Mouse (Mus musculus): ENCODE measurements around the gene Tmed8.
"Not testable (repeated sequence)": the region's sequence is repeated elsewhere in the genome, so short reads cannot be mapped to it uniquely, and the experiment has no call there.

Tmed8 gene

DNA sequence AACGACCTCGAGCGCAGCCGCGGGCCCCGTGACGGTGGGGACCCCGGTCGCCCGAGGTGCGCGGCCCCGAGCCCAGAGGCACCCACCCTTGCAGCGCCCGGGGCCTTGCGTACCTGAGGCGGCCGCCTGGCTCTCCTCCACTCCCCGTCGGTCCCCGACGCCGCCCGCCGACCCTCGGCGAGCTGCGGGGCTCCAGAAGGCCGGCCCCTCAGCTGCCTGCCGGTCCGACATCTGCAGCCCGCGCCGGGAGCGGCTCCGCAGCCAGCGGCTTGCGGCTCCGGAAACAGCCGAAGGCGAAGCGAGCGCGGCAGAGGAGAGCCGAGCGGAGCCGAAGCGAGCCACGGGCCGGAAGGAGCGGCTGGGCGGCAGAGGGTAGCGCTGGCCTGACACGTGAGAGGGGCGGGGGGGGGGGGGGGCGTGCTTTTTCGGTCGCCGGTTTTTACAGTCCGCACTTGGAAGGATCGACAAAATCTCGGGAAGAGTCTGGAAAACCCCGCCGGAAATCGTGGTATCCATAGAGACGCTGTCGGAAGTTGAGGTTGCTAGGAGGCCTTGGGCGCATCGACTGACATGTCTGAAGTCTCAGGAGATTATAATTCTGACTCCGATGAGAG lies at the start of gene Tmed8:
TSS of gene Tmed8 (minus strand) at position 482 of the 614 bp plus-strand sequence.
- peak; percentile 46 for DNase-seq (ENCODE audit: low read depth, low spot score)

DNA sequence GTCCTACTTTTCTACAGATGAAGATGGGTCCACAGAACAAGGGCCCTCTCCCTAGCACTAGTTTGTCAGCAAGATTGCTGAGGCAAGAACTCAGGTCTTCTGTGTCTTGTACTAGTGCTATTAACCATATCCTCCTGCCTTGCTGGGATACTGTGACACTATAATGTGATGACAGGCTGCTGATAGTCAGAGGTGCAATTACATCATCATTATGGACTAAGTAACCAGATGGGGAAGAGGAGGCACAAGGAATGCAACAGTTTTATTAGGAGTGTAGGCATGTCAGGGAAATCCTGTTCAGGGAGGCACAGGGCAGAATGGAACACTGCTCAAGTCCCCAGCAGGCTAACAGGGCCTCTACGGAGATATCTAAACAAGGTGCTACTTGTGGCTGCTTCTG lies 38.4 kb upstream of the Tmed8 start, which contains the start of gene Noxred1:
TSS of gene Noxred1 (minus strand) at position 101 of the 400 bp plus-strand sequence.
- DNase-seq (ENCODE audit: low read depth, low spot score), result no peak

DNA sequence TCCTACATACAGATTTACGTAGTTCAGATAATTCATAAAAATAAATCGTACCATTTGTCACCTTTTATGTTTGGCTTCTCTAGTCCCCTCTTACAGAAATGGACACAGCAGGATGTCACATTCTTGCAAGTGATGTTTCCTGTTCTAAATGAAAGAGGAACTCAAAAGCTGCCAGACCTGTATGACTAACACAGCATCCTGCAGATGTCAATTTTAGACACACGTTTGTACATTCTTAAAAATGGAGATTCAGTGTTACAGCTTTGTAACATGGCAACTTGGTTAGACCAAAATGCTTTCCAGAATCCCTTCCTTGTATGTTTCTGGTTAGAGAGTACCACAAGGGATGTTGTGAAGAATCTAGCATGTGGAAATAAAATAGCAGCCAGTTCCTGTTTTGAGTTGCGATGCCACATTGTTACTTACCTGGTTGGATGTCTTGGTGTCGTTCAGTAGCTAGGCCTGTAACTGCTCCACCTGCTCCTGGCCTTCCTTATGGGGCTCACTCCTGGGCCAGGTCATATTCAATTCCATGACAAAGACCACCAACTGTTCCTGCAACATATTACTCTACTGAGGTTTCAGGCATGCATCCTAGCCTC lies 36.7 kb upstream of the Tmed8 start:
- DNase-seq (ENCODE audit: low read depth, low spot score), result no peak

DNA sequence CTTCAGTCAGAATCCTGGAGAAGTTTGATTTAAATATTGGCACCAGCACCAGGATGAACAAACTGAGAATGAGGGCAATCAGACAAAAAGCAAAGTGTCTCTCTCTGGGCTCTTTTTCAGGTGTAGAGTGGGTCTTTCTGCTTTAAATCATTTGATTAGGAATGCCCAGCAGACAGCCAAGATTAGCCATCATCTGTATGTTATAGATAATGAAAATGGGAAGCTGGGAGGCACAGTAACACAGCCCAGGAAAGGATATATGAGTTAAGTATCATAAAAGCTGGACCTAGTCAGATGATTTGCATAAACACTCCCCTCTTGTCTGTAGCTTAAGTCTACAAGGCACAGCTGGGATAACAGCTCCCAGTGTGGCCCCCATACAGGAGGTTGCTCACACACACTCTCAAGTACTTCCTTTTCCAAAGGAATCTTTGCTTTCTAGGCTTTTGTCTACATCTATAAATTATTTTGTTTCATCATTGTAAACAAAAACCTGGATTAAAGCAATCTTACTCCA lies 30.2 kb upstream of the Tmed8 start:
- DNase-seq (ENCODE audit: low read depth, low spot score), result no peak

DNA sequence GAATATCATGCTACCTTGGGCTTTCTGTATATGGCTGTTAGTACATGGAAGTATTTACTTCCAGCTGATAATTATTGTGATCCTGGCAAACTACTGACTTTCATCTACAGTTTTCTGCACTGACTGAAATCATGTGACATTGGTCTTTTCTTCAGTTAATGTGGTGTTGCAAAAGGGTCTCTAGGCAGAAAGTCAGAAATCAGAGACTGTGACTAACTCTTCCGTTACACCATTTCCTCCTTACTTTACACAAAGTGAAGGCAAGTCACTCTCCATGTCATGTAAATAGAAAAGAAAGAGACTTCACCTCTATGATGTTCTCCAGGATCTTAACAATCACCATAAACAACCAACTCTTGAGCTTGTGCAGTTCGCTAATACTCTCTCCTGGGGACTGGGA lies 29.4 kb upstream of the Tmed8 start:
- DNase-seq (ENCODE audit: low read depth, low spot score), result no peak

DNA sequence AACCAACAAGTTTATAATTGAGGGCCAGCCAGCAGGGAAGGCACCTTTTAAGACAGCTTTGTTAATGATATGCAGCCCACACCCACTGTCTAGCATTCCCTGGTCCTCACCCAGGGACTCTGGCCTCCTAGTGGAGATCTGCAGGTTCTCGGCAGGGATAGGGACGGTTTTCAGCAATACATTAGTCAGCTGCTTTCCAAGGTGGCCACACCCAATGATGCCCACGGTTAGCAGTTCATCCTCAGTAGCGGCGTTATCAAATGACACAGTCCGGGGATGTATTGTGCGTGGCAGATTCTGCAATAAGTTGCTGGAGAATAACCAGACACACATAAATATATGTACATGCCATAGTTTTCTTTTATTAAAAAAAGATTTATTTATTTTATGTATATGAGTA lies 26.5 kb upstream of the Tmed8 start:
- no peak for DNase-seq (ENCODE audit: low read depth, low spot score)

DNA sequence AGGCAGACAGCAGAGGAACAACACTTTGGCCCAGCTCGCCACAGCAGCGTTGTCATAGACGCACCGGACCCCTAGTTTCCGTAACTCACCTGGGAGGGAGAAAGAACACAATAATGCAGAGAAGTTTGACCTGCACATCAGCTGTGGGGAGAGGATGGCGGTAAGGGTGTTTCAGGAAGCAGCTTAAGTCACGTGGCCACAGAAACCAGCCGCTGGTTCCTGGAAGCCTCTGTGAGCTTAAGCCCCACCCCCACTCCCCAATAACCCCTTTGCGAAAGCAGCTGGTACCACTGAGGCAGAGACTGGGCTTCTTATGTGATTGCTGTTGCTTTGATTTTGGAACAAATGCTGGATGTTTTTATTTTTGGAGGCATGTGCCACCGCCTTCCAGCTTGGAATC lies 24.7 kb upstream of the Tmed8 start:
- no peak for DNase-seq (ENCODE audit: low read depth, low spot score)

DNA sequence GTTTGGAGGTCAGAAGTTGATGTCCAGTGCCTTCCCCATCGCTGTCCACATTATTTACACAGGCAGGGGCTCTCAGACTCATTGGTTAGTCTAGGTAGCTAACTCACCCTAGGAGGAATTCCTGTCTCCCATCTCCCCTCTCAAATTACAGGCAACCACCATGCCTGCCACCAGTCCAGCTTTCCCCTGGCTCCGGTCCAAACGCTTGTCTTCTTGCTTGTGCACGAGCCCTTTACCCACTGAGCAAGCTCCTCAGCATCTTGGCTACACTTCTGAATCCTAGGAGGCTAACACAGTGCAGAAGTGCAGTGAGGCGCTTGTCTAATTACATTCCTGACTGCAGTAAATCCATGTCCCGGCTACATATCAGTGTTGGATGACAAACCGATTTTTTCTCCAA lies 19.1 kb upstream of the Tmed8 start:
- no peak for DNase-seq (ENCODE audit: low read depth, low spot score)

DNA sequence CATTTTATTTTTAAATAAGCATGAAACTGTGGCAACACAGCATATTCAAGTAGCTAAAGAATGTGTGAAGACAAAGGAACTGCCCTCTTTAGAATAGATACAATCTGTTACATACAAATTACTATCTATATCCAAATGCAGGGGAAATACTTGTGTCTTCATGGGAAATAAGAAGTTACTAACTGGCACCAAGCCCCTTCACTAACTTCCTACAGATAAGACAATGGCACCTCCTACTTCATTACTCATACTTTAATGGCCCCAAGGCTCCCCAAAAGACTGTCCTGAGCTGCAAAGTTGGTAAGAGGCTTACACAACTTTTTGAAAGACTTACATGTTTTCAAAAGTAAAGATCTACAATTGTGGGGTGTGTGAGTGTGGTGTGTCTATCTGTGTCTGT lies 17.3 kb upstream of the Tmed8 start:
- DNase-seq (ENCODE audit: low read depth, low spot score), result no peak

DNA sequence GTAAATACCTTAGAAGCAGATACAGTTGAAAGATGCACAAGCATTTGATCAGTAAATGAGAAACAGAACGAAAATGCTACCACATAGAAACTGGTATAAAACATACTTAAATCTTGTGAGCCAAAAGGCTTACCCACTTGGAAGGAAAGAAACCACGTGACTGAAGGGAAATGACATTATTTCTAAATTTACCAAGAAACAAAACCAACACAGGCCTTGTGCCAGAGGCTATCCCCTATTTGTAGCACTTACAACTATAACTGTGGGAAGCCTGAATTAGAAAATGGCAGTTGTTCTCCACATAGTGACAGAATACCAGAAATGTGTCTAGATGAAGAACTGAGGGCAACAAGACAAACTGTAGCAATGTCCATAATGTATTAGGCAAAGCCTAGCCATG lies 15.8 kb upstream of the Tmed8 start:
- DNase-seq (ENCODE audit: low read depth, low spot score), result no peak

DNA sequence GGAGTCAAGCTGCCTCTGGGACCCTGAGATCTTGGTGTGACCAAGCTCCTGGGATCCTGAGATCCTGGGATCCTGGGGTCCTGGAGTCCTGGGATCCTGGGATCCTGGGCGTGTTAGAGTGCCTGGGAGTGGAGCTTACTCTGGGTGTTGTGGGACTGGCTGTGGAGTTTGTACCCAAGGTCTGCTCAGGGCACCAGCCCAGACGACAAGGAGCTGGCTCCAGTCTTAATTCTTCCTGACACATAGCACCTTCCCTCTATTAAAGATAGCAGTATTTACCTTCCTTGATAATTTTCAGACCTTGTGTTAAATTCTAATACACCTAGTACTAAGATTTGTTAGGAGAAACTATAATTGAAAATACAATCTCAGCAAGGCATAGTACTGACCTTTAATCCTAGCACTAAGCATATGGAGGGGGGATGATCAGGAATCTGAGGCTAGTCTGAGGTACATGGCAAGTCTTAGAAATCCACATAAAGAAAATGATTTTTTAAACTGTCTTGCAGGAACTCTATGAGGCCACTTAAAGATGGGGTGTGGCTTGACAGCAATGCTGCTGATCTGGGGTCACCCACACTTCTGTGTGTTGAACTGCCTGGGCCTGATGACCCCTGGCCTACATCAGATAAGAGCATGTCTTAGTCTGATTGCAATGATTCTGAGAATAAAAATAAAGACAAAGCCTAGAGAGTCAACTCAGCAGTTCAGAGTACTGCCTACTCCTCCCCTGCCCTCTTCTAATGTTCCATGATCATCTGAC lies 12.8 kb upstream of the Tmed8 start:
- no peak for DNase-seq (ENCODE audit: low read depth, low spot score)

DNA sequence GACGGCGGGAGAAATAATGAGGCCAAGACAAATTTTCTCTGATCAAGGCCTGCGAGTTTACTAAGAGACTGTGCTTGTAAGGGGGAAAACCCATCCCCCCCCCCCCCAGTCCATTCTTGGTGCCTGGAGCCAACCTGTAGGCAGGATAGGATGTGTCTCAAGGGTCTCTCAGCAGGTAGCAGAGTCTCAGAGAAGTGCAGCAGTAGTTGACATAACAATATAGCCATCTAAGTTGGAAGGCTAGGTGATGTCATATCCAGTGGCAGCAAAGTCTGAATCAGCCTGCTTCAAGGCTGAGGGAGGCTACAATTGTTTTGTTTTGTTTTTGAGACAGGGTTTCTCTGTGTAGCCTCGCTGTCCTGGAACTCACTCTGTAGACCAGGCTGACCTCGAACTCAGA lies 5.5 kb upstream of the Tmed8 start:
- not testable (repeated sequence) for DNase-seq (ENCODE audit: low read depth, low spot score)

DNA sequence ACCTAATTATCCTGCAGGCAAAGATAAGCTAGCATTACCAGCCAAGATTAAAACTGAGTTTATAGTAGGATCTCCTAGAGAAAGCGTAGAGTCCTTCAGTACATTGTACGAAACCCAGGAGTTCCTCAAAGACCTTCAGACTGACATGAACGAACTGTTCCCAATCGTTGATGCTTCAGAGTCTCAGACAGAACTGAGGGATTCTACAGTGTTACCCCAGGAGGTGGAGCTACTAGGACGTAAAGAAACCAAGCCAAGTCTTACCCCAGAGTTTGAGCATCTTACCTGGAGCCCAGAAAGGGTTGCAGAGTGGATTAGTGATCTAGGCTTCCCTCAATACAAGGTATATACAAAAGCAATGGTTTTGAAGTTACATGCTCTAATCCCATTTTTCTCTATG lies 1.4 kb upstream of the Tmed8 start:
- no peak for DNase-seq (ENCODE audit: low read depth, low spot score)

DNA sequence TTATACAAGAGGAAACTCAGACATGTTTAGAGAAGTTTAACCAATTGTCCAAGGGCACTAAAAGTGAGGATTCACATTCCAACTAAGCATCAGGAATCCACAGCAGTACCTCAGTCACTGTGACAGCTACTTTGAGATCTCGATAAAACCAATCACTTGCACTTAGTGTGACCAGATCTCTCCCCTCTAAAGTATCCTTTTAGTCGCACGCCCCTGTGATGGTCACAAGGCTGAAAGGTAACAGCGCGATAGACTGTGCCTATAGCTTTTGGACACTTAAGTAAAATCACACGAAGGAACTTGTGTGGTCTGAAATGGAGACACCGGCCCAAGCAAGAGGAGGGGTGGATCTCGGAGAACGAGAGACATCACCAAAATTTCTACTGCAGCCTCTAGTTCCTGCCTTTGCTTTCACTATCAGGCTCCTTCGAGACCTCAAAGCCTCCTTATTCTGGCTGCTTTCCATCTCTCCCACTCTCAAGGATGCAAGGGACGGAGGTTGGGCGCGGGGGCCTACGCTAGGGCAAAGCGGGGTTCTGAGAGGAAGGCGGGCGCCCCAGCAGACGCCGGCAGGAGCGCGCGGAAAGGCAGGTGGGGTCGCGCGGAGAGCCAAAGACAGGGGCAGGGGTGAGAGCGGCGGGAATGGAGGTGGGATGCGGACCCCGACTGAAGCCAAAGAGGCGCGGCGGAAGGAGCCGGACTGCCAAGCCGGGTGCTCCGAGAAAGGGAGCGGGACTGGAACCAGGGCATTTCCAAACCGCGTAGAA lies 865 bp downstream of the Tmed8 start, which contains the start of gene Samd15:
TSS of gene Samd15 (plus strand) at position 518 of the 767 bp plus-strand sequence.
- no peak for DNase-seq (ENCODE audit: low read depth, low spot score)

DNA sequence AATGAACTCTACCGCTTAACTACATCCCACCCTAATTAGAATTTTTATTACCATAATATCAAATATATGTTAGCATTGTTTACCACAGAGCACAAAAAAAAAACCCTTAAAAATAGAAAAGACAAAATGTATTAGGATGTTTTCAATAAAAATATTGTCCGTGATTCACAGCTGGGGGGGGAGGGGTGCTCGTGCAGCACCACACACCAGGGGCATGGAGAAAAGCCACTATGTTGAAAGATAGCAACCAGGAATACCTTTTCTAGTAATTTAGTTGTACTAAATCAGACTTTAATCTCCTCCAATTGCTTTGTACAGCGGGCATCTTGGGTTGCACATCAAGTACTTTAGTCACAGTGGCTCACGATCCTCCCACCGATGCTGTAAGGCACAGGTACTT lies 1.5 kb downstream of the Tmed8 start:
- no peak for DNase-seq (ENCODE audit: low read depth, low spot score)

DNA sequence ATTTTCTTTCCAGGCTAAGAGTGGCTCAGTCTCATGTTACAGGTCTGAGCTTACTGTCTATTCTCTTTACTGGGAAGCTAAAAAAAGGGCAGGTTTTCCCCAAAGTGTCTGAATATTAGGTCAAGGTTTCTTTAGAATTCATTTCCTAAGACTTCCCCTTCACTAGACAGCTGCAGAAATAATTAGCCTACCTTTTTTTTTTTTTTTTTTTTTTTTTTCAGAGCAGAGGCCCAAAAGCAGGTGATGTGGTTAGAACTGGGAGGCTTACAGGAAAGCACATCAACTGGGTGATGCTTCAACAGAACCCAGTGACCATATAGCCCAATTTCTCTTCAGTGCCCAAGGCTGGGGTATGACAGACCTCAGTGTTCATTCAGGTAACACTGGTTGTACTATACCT lies 3.9 kb downstream of the Tmed8 start:
- DNase-seq (ENCODE audit: low read depth, low spot score), result no peak

DNA sequence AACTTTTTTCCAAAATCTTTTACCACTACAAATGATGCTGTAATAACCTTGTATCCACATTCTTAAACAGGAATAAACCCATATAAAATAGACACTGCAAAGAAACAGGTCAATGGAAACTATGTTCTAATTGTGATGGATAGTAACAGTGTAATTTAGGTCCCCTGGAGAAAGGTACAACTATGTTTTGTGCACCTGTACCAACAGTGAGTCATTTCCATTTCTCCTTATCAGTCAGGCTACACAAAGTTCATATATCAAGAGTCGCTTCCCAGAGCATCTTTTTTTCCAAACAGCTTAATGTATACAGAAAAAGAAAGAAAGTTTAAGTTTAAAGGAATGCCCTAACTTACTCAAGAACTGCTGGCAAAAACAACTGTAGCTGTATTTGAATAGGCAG lies 5.2 kb downstream of the Tmed8 start:
- DNase-seq (ENCODE audit: low read depth, low spot score), result no peak

DNA sequence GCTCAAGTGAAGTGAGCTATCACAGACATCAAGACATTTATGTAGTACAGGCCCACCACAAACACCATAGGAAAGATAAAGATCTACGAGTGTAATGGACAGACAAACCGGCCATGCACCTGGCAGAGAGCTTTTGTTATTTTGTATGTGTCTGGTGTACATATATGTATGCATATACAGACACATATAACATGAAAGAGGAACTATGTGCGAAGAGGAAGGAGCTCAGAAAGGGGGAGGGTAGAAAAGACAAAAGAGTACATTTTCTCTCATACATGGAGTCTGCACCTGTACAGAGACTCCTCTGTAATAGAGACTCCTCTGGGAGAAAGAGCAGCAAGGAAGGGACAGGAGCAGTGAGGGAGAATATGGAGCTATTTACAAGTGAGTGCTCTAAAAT lies 7.2 kb downstream of the Tmed8 start:
- DNase-seq (ENCODE audit: low read depth, low spot score), result no peak

DNA sequence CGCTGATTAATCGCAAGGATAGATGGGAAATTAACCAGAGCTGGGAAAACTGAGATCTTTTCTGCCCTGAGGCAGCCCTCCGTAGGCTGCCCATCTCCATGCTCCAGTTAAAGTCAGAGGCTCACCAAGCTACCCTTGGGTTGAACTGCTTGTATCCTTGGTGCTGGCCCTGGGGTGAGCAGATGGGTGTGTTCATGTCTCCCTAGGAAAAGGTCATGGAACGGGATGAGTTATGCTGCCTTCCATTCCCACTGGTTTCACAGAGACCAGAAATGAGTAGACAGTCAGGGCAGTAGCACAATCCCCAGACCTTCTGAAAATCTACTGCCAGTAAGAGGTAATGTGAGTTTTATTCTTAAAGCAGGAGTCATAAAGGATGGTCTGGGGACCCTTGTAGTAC lies 22.6 kb downstream of the Tmed8 start:
- no peak for DNase-seq (ENCODE audit: low read depth, low spot score)

DNA sequence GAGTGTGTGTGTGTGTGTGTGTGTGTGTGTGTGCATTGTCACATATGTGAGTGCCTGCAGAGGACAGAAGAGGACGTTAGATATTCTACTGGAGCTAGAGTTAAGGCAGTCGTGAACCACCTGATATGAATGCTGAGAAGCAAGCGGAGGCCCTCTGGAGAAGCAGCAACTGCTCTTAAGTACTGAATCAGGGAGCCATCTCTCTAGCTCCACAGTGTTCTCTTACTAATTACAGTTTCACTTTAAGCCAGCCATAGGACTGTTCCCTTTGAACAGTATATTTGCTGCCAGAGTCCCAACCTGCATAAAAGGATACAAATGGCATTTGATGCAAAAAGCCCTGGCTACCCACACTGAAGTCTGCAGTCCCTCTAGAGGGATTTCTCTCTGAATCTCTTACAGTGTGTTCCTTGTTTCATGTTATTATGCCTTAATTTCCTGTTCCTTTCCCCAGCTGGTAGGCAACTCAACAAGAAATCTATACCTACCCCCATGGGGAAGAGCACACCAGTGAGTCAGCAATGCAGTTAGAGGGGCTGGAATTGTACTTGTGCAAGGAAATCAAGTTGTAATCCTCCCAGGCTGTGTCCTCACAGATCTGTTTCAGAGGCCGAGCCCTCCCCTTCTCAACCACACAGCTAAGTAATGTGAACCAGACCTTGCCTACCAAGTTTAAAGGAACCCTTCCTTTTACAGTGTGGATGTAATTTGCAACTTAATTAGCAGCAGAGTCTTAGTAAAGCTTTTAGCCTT lies 24.9 kb downstream of the Tmed8 start:
- DNase-seq (ENCODE audit: low read depth, low spot score), result no peak

DNA sequence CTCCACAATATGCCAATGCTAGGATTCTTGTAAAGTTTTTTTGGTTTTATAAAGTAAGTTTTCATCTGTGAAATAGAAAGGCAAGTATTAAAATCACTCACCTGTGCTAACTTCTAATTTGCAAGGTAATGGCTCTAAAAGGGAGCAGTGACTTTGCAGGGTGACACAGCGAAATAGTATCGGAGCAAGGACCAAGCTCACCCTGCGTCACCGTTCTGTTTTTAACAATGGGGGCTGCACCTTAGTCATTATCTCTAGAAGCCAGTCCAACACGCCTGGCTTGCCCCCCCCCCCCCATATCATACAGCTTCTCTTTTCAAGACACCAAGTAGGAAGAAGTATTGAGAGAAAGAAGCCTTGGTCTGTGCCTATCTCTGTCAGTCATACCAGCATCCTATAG lies 39.4 kb downstream of the Tmed8 start:
- DNase-seq (ENCODE audit: low read depth, low spot score), result no peak
